Mouse (Mus musculus): Measurements from ENCODE around the gene Bcorl1.
"Not testable (repeated sequence)": the region's sequence is repeated elsewhere in the genome, so short reads cannot be mapped to it uniquely, and the experiment has no call there.

Bcorl1 gene

GRCm38 (mm10) chrX:48399994-48400393 is 58.8 kb downstream of the Bcorl1 start:
- no peak for DNase-seq (ENCODE audit: low spot score)

DNA sequence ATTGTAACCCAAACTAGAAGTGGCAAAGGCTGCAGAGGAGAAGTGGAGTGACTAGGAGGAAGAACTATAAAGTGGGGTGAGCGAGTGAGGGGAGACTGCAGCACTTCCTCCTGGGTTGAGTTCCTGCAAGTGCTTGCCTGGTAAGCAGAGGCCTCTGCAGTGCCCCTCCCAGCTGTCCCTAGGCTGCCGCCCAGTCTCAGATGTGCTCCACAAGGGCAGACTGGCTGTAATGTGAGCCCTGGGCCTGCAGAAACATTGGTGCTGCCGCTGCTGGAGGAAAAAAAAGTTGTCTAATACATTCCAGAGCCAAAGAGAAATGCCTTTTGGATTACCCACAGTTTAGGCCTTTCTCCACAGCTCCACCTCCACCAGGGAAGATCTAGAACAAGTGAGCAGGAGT is 64.0 kb downstream of the Bcorl1 start:
- no peak for DNase-seq (ENCODE audit: low spot score)

DNA sequence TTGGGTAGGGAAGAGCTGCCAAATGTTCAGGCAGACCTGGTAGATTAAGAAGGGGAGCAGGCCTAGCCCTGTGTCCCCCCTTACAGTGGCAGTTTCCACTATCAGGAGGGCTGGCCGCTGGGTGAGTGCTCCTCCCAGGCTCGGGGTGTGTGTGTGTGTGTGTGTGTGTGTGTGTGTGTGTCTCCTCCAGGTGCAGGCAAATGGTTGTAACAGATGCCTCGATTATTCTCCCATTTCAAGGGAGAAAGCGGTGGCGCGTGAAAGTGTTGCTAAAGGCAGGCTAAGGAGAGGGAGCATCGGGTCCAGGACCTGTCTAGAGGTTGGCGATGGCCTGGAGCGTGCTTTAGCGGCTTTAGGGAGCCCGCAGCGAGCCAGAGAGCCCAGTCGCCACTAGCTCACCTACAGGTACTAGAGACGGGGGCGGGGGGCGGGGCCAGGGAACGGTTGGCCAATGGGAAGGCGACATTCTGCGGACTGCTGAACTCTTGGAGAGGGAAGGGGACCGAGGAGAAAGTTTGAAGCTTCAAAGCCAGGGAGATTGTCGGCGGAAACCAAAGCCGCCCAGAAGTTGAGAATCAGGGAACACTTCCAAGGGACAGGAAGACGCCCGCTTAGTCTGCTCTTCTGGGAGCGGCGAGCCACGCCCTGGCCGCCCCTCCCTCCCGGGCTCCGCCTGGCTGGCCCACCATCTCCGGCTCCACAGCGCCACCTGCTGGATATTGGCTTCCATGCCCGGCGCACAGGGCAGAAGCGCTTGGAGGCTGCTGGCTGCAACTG is 68.6 kb downstream of the Bcorl1 start:
- peak; percentile 76 for DNase-seq (ENCODE audit: low spot score)

- no peak for DNase-seq (ENCODE audit: low spot score)
Observed at GRCm38 (mm10) chrX:48410388-48410776, 69.2 kb downstream of the Bcorl1 start.

- DNase-seq (ENCODE audit: low spot score): no peak
Observed at GRCm38 (mm10) chrX:48412629-48413028, 71.5 kb downstream of the Bcorl1 start.

DNA sequence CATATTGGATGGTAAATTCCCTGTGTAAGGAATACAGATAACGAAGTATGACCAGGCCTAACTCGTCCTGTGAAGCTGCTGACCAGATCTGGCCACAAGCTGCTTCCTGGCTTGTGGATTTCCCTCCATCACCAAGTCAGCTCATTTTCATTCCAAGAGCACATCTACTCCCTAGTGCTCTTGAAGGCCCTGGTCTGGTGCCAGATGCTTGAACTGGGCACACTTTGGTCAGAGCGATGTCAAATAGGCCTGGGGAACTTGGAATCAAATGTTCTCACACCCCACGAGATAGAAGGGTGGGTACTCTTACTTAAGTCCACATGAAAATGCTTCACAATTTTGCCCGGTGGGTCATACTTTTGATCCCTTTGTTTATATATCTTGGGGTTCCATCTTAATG is 73.1 kb downstream of the Bcorl1 start:
- no peak for DNase-seq (ENCODE audit: low spot score)

DNA sequence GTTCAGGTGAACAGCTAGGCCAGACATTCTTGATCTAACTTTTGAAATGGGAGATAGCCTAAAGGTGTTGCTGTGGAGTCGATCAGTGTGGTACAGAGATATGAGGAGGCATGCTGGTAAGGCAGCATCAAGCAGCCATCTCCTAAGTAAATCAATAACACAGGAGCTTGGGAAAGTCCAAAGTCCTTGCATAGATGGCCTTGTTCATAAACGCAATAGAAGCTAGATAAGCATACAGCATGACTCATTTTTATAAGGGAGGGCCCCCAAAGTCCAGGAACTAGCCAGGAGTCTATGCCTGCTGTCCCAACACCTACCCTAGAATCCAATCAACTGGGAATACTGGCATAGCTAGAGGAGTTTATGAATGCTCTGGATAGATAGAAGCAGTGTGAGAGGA is 77.3 kb downstream of the Bcorl1 start:
- DNase-seq (ENCODE audit: low spot score): no peak

- DNase-seq (ENCODE audit: low spot score): peak; percentile 69
Observed at GRCm38 (mm10) chrX:48422986-48423385, 81.8 kb downstream of the Bcorl1 start.

- DNase-seq (ENCODE audit: low spot score): no peak
Observed at GRCm38 (mm10) chrX:48423671-48424070, 82.5 kb downstream of the Bcorl1 start.

DNA sequence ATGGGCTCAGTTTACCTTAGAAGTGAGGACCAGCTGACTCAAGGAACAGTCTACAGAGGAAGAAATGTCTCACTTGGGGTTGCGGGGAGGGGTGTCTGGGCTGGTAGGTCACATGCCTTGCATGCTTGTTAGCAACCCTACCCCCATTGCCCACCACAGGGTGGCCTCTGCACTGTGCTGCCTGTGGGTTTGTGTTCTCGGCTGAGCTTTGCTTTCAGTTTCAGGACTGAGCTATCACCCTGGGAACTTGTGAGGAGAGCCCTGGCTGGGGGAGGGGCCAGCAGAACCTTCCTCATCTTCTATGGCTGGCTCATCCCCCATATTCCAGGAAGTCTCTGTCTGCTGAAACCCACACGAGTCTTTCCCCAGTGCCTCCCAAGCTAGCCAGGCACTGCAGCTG is 83.4 kb downstream of the Bcorl1 start:
- DNase-seq (ENCODE audit: low spot score): no peak

DNA sequence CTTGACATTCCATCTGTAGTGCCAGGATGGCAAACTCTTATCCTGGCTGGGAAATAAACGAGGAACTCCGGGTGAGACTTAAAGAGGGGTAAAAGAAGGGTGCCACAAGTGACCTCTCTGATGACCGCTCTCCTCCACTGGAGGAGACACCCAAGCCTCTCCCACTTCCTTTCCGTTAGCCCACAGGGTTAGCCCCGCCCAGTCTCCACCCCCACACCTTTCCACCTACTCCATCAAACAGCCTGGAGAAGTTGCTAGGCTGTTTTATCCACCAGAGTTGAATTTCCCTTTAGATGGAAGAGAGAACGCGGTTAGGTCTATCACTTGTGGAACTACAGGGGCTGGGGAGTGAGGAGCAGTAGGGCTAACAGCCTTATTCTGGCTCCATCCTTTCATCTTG is 84.1 kb downstream of the Bcorl1 start:
- DNase-seq (ENCODE audit: low spot score): peak; percentile 26

DNA sequence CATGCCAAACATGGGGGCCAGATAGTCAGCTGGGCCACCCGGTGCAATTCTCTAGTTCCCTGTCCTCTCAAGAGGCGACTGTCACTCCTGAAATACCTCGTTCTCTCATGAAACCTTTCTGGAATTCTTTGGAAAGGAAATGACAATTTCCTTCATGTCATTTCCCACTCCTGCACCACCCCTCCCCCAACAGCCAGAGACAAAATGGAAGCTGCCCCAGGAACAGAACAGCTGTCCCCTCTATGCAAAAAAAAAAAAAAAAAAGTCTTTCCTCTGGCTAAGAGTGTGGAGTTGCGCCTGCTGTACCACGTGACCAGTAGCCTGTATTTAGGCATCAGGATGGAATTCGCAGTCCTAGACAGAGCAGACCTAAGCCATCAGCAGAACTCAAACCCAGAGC is 87.1 kb downstream of the Bcorl1 start:
- DNase-seq (ENCODE audit: low spot score): no peak

- no peak for DNase-seq (ENCODE audit: low spot score)
Observed at GRCm38 (mm10) chrX:48428642-48429041, 87.5 kb downstream of the Bcorl1 start.

- DNase-seq (ENCODE audit: low spot score): no peak
Observed at GRCm38 (mm10) chrX:48429100-48429499, 87.9 kb downstream of the Bcorl1 start.

- no peak for DNase-seq (ENCODE audit: low spot score)
Observed at GRCm38 (mm10) chrX:48429538-48429937, 88.4 kb downstream of the Bcorl1 start.

DNA sequence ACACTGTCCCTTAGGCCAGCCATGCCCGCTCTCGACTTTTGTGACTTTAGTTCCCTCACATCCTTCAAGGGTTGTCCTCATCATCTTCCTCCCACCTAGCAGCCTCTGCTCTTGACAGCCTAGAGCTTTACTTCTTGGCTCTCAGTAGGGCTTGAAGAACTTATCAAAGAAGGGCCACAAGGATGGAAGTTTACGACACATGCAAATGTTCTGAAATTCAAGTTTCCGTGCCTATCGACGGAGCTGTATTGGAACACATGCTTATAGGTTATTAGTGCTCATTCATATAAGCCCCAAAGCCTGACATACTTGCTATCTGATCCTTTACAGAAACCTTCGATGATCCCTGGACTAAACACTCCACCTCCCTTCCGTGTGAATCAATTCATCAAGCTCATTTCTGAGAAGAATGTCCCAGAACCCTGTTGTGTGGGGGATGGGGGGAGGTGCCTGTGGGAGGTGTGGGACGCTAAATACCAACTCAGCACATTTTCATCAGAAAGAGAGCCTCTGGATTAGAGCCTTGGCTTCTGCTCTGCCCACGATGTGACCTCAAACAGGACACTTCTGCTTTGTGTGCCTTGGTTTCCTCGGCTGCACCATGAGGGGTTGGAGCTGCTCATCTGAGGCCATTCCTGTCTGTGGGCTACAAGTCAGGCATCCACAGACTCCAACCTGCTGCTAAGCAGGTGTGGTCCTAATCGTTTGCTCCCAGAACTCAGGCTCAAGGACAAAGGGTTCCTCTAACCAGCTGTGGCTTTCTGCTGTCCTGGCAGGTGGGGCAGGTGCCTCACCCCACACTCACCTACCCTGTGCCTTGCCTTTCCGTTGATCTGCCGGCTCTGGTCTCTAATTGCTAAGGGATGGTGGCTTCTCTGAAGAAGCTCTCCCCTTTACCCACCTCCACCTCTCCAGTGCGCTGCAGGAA is 91.7 kb downstream of the Bcorl1 start:
- DNase-seq (ENCODE audit: low spot score): no peak

- DNase-seq (ENCODE audit: low spot score): no peak
Observed at GRCm38 (mm10) chrX:48433527-48433899, 92.4 kb downstream of the Bcorl1 start.

DNA sequence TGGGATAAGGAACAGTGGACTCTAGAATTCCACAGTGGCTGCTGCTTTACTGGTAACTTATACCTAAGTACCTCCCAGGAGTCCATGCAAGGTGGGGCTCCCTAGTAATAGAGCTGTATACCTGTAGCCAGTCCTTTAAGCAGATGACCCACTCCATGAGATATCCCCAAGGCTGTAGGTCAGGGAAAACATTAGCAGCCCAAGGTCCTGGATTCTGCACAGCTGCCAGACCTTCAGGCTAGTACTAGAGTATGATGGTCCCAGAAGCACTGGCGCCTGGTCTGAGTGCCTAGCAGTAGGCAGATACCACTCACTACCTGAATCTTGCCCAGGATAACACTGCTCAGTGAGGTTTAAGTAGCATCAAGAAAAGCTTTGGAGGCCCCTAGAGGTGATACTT is 93.1 kb downstream of the Bcorl1 start:
- no peak for DNase-seq (ENCODE audit: low spot score)

DNA sequence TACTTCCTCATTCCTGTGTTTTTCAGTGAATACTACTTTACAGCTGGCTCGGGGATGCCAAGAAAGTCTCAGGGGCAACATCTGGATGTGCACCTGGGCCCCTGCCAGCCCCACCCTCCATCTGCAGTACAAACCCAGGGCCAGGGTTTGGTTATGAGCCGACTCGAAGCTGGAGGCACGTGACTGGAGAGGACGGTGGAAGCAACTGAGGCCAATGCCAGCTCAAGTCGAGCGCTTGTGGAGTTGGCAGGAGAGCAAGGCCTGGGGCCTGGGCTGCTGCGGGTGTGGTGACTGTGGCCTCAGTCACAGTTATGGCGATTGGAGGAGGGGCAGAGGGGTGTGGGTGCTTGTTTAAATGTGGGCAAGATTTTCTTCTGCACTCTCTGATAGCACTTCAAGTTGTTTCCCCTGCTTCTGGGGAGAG is 94.3 kb downstream of the Bcorl1 start:
- no peak for DNase-seq (ENCODE audit: low spot score)

DNA sequence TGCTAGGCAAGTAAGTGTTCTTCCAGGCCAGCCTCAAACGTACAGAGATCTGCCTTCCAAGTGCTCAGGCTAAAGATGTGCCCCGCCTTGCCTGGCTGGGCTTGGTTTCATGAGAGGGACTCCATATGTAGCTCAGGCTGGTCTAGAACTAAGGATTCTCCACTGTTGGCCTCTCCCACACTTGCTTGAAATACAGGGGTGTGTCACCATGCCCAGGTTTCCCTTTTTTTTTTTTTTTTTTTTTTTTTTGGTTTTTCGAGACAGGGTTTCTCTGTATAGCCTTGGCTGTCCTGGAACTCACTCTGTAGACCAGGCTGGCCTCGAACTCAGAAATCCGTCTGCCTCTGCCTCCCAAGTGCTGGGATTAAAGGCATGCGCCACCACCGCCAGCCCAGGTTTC is 94.9 kb downstream of the Bcorl1 start:
- not testable (repeated sequence) for DNase-seq (ENCODE audit: low spot score)

GRCm38 (mm10) chrX:48439036-48439435 is 97.9 kb downstream of the Bcorl1 start:
- DNase-seq (ENCODE audit: low spot score): no peak

DNA sequence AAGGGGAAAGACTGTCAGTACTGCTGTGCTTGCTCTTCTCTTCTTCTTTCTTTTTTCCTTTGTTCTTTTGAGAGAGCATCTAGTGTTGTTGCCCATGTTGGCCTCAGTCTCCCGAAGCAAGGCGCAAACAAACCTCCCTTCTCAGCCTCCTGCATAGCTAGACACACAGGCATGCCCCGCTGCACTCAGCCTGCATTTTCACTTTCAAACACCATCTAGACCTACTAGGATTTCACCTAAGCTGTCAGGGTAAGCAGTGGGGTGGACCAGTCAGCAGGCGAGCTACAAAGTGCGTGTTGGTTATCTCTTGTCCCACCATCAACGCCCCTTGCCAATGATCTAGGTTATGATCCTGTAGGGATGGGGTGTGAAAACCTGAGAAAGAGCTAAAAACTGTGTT is 100.4 kb downstream of the Bcorl1 start:
- no peak for DNase-seq (ENCODE audit: low spot score)

DNA sequence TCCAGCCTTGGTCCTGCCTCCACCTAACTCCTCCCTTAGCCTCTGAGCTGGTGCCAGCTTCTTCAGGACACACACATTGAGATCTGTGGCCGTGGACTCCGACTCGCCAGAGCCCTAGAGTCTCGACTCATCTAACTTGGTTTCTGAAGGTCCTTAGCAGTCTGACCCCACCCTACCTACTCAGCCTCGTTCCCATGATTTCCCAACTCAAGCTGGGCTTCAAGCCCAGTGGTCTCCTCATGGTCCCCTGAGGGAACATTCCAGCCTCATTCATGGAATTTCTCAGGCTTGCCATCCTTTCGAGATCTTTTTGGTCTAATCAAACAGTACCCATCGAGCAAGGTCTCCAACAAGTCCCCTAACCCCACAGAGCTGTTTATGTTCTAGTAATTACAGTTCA is 100.8 kb downstream of the Bcorl1 start:
- no peak for DNase-seq (ENCODE audit: low spot score)
